Mouse (Mus musculus) 416B (cell line): ENCODE data around the gene Arl4c.

Source experiments
- DNase-seq: peaks from one replicate; pipeline ENCODE4 v3.0.0; 2011; ENCODE audit warnings: low read depth

Gene Arl4c

GRCm38 (mm10) chr1:88700961-88701861, 810 bp downstream of the Arl4c start:
- DNase-seq, result no peak

GRCm38 (mm10) chr1:88699856-88700791, 1.9 kb downstream of the Arl4c start:
- DNase-seq, result no peak

GRCm38 (mm10) chr1:88699401-88699800, 2.6 kb downstream of the Arl4c start:
- peak; percentile 11 for DNase-seq

- no peak for DNase-seq
These were observed 3.1 kb downstream of the Arl4c start for GRCm38 (mm10) chr1:88698926-88699325.

- no peak for DNase-seq
These were observed 3.9 kb downstream of the Arl4c start for GRCm38 (mm10) chr1:88698131-88698530.

GRCm38 (mm10) chr1:88696408-88696807, 5.6 kb downstream of the Arl4c start:
- DNase-seq, result no peak

GRCm38 (mm10) chr1:88694353-88694752, 7.7 kb downstream of the Arl4c start:
- DNase-seq, result no peak

- DNase-seq, result no peak
These were observed 9.7 kb downstream of the Arl4c start for GRCm38 (mm10) chr1:88692293-88692827.

GRCm38 (mm10) chr1:88690601-88691000, 11.4 kb downstream of the Arl4c start:
- no peak for DNase-seq

GRCm38 (mm10) chr1:88684765-88685164, 17.3 kb downstream of the Arl4c start:
- no peak for DNase-seq

GRCm38 (mm10) chr1:88681596-88681995, 20.4 kb downstream of the Arl4c start:
- no peak for DNase-seq

- peak; percentile 10 for DNase-seq
These were observed 21.2 kb downstream of the Arl4c start for GRCm38 (mm10) chr1:88680804-88681203.

- no peak for DNase-seq
These were observed 23.7 kb downstream of the Arl4c start for GRCm38 (mm10) chr1:88678231-88678739.

GRCm38 (mm10) chr1:88670807-88671206, 31.2 kb downstream of the Arl4c start:
- DNase-seq, result no peak

- no peak for DNase-seq
These were observed 32.9 kb downstream of the Arl4c start for GRCm38 (mm10) chr1:88668846-88669810.

- DNase-seq, result no peak
These were observed 33.7 kb downstream of the Arl4c start for GRCm38 (mm10) chr1:88668353-88668752.

- DNase-seq, result peak; percentile 24
These were observed 37.4 kb downstream of the Arl4c start for GRCm38 (mm10) chr1:88664623-88665022.

GRCm38 (mm10) chr1:88662736-88663135, 39.3 kb downstream of the Arl4c start:
- no peak for DNase-seq

GRCm38 (mm10) chr1:88661209-88661608, 40.8 kb downstream of the Arl4c start:
- DNase-seq, result peak; percentile 75

- no peak for DNase-seq
These were observed 43.6 kb downstream of the Arl4c start for GRCm38 (mm10) chr1:88658290-88658857.

- peak; percentile 17 for DNase-seq
These were observed 45.9 kb downstream of the Arl4c start for GRCm38 (mm10) chr1:88656096-88656480.
